Mouse (Mus musculus) CD8-positive naive resting alpha-beta T cell, adult 2 months (primary cell): ENCODE data around the gene Havcr2.
"Not testable (repeated sequence)": the region's sequence is repeated elsewhere in the genome, so short reads cannot be mapped to it uniquely, and the experiment has no call there.

Experiments
- DNase-seq, 2 experiments: peaks; one replicate each; pipeline ENCODE4 v3.0.0; 2022; ENCODE audit warnings: low read depth in 2 of 2, low spot score in 2 of 2

Gene Havcr2

GRCm38 (mm10) chr11:46459960-46460359 is 5.2 kb downstream of the Havcr2 start:
- no peak for DNase-seq

GRCm38 (mm10) chr11:46461362-46461761 is 6.6 kb downstream of the Havcr2 start:
- DNase-seq = no peak

GRCm38 (mm10) chr11:46461931-46462330 is 7.2 kb downstream of the Havcr2 start:
- no peak for DNase-seq

- DNase-seq = no peak
These were observed 12.1 kb downstream of the Havcr2 start for GRCm38 (mm10) chr11:46466878-46467277.

- DNase-seq = no peak
These were observed 19.5 kb downstream of the Havcr2 start for GRCm38 (mm10) chr11:46474220-46474619.

- DNase-seq = no peak
These were observed 24.6 kb downstream of the Havcr2 start for GRCm38 (mm10) chr11:46479311-46479710.

- no peak for DNase-seq
These were observed 25.8 kb downstream of the Havcr2 start for GRCm38 (mm10) chr11:46480517-46480916.

- no peak for DNase-seq
These were observed 33.5 kb downstream of the Havcr2 start for GRCm38 (mm10) chr11:46488231-46488630.

GRCm38 (mm10) chr11:46488650-46489049 is 33.9 kb downstream of the Havcr2 start:
- DNase-seq = no peak

GRCm38 (mm10) chr11:46507146-46507545 is 52.4 kb downstream of the Havcr2 start:
- no peak for DNase-seq

- DNase-seq = no peak
These were observed 55.2 kb downstream of the Havcr2 start for GRCm38 (mm10) chr11:46509900-46510299.

- not testable (repeated sequence) for DNase-seq
These were observed 66.6 kb downstream of the Havcr2 start for GRCm38 (mm10) chr11:46521341-46521740.

- no peak for DNase-seq
These were observed 68.0 kb downstream of the Havcr2 start for GRCm38 (mm10) chr11:46522719-46523118.

- no peak for DNase-seq
These were observed 69.2 kb downstream of the Havcr2 start, which contains the start of gene Gm12169 for GRCm38 (mm10) chr11:46523912-46524311. Gene Gm12169 (plus strand): TSS chr11:46524212.

GRCm38 (mm10) chr11:46530149-46530548 is 75.4 kb downstream of the Havcr2 start:
- no peak for DNase-seq
